Mouse (Mus musculus) lung, embryonic 14.5 days (tissue): ENCODE measurements at regions not wholly inside any gene's neighbourhood (a gene's known extent, or its start where the extent isn't known, plus 50 kb on each side); places are given as distances from the start of the nearest gene placed in this dataset.
"Not testable (repeated sequence)": the region's sequence is repeated elsewhere in the genome, so short reads cannot be mapped to it uniquely, and the experiment has no call there.

Experiments used
- ATAC-seq: fragments of 200-750 bp; cut with Nextera tagmentation; 2 replicates; pipeline ENCODE4 v1.8.0; 2017; ENCODE audit warnings: mild to moderate bottlenecking, moderate TSS enrichment, moderate library complexity; ENCODE audit not compliant: insufficient read depth
- DNase-seq: peaks from one replicate; pipeline ENCODE4 v3.0.0-alpha.2; 2015
- H3K27ac ChIP-seq: fragments of 300-500 bp; sonication (generic); 2 replicates; pipeline ENCODE4 v1.5.1; 2014; ENCODE audit warnings: low read depth, mild to moderate bottlenecking, moderate library complexity
- H3K27me3 ChIP-seq: fragments of 300-500 bp; sonication (generic); 2 replicates; pipeline ENCODE4 v1.6.1; 2014; ENCODE audit warnings: low read length, control low read depth; ENCODE audit not compliant: insufficient read depth
- H3K36me3 ChIP-seq: fragments of 300-500 bp; sonication (generic); 2 replicates; pipeline ENCODE4 v1.6.1; 2014; ENCODE audit warnings: control low read depth; ENCODE audit not compliant: insufficient read depth
- H3K4me1 ChIP-seq: fragments of 300-500 bp; sonication (generic); 2 replicates; pipeline ENCODE4 v1.6.1; 2014; ENCODE audit warnings: antibody characterized with exemption, control low read depth; ENCODE audit not compliant: insufficient read depth
- H3K4me2 ChIP-seq: fragments of 300-500 bp; sonication (generic); 2 replicates; pipeline ENCODE4 v1.6.1; 2014; ENCODE audit warnings: mild to moderate bottlenecking
- H3K4me3 ChIP-seq: fragments of 300-500 bp; sonication (generic); 2 replicates; pipeline ENCODE4 v1.5.1; 2014; ENCODE audit warnings: low read depth, low read length
- H3K9ac ChIP-seq: fragments of 300-500 bp; sonication (generic); 2 replicates; pipeline ENCODE4 v1.6.1; 2014
- H3K9me3 ChIP-seq: fragments of 300-500 bp; sonication (generic); 2 replicates; pipeline ENCODE4 v1.6.1; 2016; ENCODE audit warnings: low read depth, low read length, control low read depth
- CTCF ChIP-seq: IDR thresholded peaks from 2 replicates; pipeline ENCODE4 v1.5.1; 2016; ENCODE audit warnings: antibody characterized with exemption, low read depth
- WGBS: fragments of 180-500 bp; shearing (Covaris S2); extraction: QIAGEN DNeasy Blood & Tissue Kit; methylation state at CpG from one replicate; pipeline ENCODE4 v1.1.7; 2014; 5-methylcytosine and 5-hydroxymethylcytosine counted together

DNA sequence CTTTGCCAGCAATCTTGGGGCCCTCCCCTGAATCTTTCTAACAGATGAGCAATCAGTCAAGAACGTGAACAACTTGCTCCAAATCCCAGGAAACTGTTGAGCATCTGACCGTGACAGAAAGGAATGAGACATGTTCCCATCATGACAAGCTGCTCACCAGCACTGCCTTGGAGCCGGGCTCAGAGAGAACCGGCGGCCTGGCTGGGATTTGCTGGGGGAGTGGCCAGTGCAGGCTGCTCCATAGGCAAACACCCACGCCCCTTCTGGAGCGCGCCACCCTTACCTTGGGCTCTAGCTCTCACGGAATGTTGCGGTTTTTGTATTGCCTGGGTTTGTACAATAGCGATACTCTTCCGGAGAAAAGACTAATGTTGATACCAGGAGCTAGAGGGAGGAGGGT lies 605.4 kb upstream of the Gm19410 start:
- H3K9ac ChIP-seq, result no peak overlapping the region
- DNase-seq (no peak), ATAC-seq (no peak)
- no peak overlapping the region for H3K4me2 ChIP-seq
- H3K4me3 ChIP-seq, result no peak overlapping the region
- H3K27me3 ChIP-seq, result no peaks in the 10 kb centered on the region
- TF ChIP-seq CTCF, result no peak
- H3K36me3 ChIP-seq, result no peaks in the 10 kb centered on the region
- no peaks in the 10 kb centered on the region for H3K9me3 ChIP-seq
- H3K4me1 ChIP-seq, result no peaks in the 10 kb centered on the region
- no peak overlapping the region for H3K27ac ChIP-seq
- 82% methylated on average over 12 of the region's 12 CpGs for WGBS

DNA sequence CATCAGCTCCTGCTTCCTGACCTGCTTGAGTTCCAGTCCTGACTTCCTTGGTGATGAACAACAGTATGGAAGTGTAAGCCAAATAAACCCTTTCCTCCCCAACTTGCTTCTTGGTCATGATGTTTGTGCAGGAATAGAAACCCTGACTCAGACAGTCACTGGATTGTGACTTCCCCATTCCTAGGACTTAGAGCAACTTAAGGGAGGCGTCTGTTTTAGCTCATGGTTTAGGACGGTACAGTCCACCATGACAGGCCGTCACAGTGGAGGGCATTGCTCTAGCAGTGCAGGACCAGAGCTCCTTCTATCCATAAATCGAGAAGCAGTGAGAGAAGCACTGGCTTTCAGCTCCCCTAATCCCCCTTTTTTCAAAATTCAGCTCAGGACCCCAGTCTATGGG lies 603.4 kb upstream of the Gm19410 start:
- 86% methylated on average over 4 of the region's 4 CpGs for WGBS
- ATAC-seq, H3K36me3 ChIP-seq: not testable (repeated sequence)

DNA sequence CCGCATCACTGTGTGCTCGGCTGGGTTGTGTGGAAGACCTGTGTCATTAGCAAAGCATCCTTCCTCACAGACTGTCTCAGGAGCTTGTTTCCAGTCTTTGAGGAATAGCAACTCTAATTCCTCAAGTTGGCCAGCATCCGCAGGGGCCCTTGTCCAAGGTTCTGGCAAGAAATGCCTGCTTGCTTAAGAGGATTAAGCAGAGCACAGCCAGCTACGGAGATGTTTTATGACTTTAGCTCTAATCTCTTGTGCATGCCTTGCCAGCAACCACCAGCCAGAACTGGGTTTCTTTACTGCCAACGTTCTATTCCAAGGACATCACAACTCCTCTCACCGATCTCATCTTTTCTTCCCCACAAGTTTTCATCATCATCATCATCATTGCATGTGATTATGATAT lies 599.0 kb upstream of the Gm19410 start:
- Histone ChIP-seq H3K4me2 (no peak overlapping the region), H3K9me3 (no peaks in the 10 kb centered on the region), H3K27me3 (no peaks in the 10 kb centered on the region), H3K9ac (no peak overlapping the region), H3K4me3 (no peak overlapping the region), H3K4me1 (no peaks in the 10 kb centered on the region), H3K36me3 (no peaks in the 10 kb centered on the region), H3K27ac (no peak overlapping the region)
- WGBS, result 85% methylated on average over 6 of the region's 6 CpGs
- no peak for TF ChIP-seq CTCF
- DNase-seq, result no peak
- ATAC-seq, result no peak

More for the DNA sequence above, 603.4 kb upstream of the Gm19410 start:
- not testable (repeated sequence) for DNase-seq, H3K27me3 ChIP-seq, H3K9ac ChIP-seq, H3K4me1 ChIP-seq, H3K27ac ChIP-seq, H3K9me3 ChIP-seq, H3K4me2 ChIP-seq, H3K4me3 ChIP-seq

DNA sequence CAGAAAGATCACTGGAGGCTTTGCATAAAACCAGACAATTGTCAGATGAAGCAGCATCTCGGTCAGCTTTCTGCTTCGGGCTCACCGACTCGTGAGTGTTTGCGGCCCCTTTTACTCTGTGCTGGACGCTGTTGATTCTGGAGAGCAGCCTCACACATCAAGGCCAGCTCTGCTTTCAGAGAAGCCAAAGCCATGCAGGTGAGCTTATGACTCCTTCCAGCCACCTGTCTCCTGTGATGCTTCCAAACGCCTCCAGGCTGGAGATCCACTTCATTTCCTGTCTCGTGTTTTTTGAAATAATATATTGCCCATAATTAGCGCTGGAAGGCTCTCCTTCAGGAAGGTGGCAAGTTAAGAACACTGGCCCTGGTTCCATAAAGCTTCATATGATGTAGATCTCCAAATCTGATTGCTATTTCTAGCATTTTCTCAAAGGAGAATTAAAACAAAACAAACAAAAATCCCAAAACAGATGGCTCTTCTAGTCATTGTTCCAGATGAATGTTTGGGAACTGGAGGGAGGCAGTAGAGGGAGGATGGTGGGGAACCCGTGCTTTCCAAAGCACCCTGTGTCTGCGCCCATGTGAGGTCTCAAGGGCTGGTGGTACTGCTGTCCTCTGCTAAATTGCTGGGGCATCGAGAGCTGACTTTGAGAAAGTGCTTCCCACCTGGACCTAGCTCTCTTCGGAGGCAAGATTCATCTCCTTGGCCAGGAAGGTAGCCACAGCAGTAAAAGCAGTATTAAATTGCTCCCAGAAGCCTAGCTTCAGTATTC lies 593.9 kb upstream of the Gm19410 start:
- Histone ChIP-seq H3K36me3 (no peaks in the 10 kb centered on the region), H3K9me3 (no peaks in the 10 kb centered on the region), H3K4me1 (no peaks in the 10 kb centered on the region), H3K27ac (no peak overlapping the region), H3K4me3 (no peak overlapping the region), H3K9ac (no peak overlapping the region), H3K4me2 (no peak overlapping the region), H3K27me3 (no peaks in the 10 kb centered on the region)
- 75% methylated on average over 13 of the region's 13 CpGs for WGBS
- TF ChIP-seq CTCF, result no peak
- ATAC-seq, result no peak
- DNase-seq, result no peak

DNA sequence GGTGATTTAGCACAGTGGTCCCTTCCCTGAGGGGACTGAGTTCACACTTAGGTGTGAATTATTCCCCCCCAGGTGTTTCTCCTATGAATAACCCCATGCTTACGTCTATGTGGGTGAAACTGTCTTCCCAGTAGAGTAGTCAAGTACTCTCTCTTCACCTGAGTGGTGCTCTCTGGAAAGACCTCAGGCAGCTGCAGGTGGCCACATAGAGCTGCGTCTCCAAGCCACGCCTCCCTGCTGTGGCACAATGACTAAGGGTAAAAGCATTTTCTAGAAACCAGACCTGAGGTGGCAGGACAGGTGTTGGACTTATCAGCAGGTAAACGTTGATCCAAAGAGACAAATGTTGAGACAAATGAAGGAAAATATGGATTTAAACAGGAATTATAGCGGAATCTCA lies 588.3 kb upstream of the Gm19410 start:
- H3K27me3 ChIP-seq, result no peaks in the 10 kb centered on the region
- no peaks in the 10 kb centered on the region for H3K36me3 ChIP-seq
- no peak for ATAC-seq
- H3K9me3 ChIP-seq, result no peaks in the 10 kb centered on the region
- DNase-seq, result peak; percentile 49
- WGBS, result 55% methylated on average over 5 of the region's 5 CpGs
- TF ChIP-seq CTCF, result no peak
- H3K4me2 ChIP-seq, result no peak overlapping the region
- no peak overlapping the region for H3K4me3 ChIP-seq
- no peak overlapping the region for H3K9ac ChIP-seq
- H3K27ac ChIP-seq, result no peak overlapping the region
- no peaks in the 10 kb centered on the region for H3K4me1 ChIP-seq

DNA sequence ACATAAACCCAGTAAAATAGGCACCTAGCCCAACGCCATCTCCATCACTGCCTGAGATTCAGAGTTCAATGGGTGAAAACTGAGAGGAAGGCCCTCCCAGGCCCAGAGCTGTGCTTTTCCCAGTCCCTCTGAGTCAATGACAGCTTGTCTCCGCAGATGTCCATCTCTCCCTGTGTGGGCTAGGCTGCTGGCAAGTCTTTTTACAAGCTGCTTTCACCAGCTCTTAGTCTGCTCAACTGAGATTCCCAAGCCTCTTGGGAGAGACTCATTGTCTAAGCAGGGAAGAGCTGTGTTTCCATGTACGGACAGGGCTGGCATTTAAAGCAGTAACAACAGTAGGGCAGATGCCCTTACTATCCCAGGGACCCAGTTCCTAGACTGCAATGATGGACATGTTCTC lies 585.5 kb upstream of the Gm19410 start:
- Histone ChIP-seq H3K9me3 (no peaks in the 10 kb centered on the region), H3K4me2 (no peak overlapping the region), H3K9ac (no peak overlapping the region), H3K4me1 (no peaks in the 10 kb centered on the region), H3K27me3 (no peaks in the 10 kb centered on the region), H3K4me3 (no peak overlapping the region), H3K36me3 (no peaks in the 10 kb centered on the region), H3K27ac (no peak overlapping the region)
- ATAC-seq, result no peak
- TF ChIP-seq CTCF, result no peak
- DNase-seq, result no peak
- 71% methylated on average over 3 of the region's 3 CpGs for WGBS

DNA sequence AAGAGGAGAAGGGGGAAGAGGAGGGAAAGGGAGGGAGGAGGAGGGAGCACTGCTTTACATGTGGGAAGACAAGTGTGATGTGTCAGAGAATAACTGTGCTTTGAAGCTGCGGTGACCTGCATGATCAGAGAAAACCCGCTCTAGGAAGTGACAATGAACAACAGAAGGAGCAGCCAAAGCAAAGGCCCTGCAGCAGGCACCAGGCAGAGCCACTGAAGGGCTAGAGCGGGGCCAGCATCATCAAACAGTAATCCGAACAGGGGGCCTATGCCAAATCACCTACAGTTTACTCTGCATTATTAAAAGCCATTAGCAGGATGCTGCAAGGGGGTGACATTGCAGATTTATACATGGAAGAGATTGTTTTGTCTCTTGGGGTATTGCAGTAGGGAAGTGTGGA lies 583.4 kb upstream of the Gm19410 start:
- DNase-seq (no peak), ATAC-seq (no peak)
- H3K27ac ChIP-seq, result no peak overlapping the region
- 67% methylated on average over 4 of the region's 4 CpGs for WGBS
- no peak overlapping the region for H3K4me2 ChIP-seq
- no peaks in the 10 kb centered on the region for H3K9me3 ChIP-seq
- H3K27me3 ChIP-seq, result no peaks in the 10 kb centered on the region
- H3K4me1 ChIP-seq, result no peaks in the 10 kb centered on the region
- no peak overlapping the region for H3K9ac ChIP-seq
- H3K36me3 ChIP-seq, result no peaks in the 10 kb centered on the region
- no peak overlapping the region for H3K4me3 ChIP-seq
- no peak for TF ChIP-seq CTCF
